8 mouse cellular contexts compared by ENCODE assay signal in genomic region chr2:131909683-131910572, GRCm38 (mm10). TPM values are rescaled to one million over a fixed set of nuclear protein-coding genes. Genes with fewer than 3 reads are reported as not detected.
DNase-seq lines count a peak whose midpoint lies in the region; ATAC-seq and TF ChIP-seq lines count a peak whose summit lies in the region.

Prnp (plus strand) TSS chr2:131909928.
Prn (plus strand) TSS chr2:131909957.

- H3K4me2 ChIP-seq in heart, embryonic 15.5 days: peak within 1 kb of the TSS; percentile 66
- peak within 1 kb of the TSS; percentile 81 for H3K4me2 ChIP-seq in liver, embryonic 14.5 days (ENCODE audit: low read depth)
- H3K4me2 ChIP-seq in neural tube, embryonic 11.5 days (ENCODE audit: low read depth): peak within 1 kb of the TSS; percentile 76
- peak within 1 kb of the TSS; percentile 73 for H3K4me2 ChIP-seq in stomach, postnatal 0 days (replicated peaks; ENCODE audit: low read depth)

- H3K4me3 ChIP-seq in forebrain, embryonic 10.5 days: peak within 1 kb of the TSS; percentile 79
- peak within 1 kb of the TSS; percentile 62 for H3K4me3 ChIP-seq in heart, embryonic 15.5 days
- peak within 1 kb of the TSS; percentile 87 to 96 for H3K4me3 ChIP-seq in liver, embryonic 14.5 days (ENCODE audit: insufficient read depth in 1 of 2, low read depth in 2 of 2, low read length in 2 of 2)
- H3K4me3 ChIP-seq in neural tube, embryonic 11.5 days (ENCODE audit: low read depth, low read length): peak within 1 kb of the TSS; percentile 72
- H3K4me3 ChIP-seq in stomach, postnatal 0 days (ENCODE audit: low read depth, low read length): peak within 1 kb of the TSS; percentile 68

- peak; percentile 41 for TF ChIP-seq EP300 in liver, embryonic 14.5 days (IDR thresholded peaks at IDR 0.05; ENCODE audit: low read depth)
- TF ChIP-seq EP300 in stomach, postnatal 0 days (optimal IDR thresholded peaks at IDR 0.05): no peak

- no peaks in the 10 kb centered on the region for H3K9me3 ChIP-seq in forebrain, embryonic 10.5 days
- no peaks in the 10 kb centered on the region for H3K9me3 ChIP-seq in heart, embryonic 15.5 days (replicated peaks)
- H3K9me3 ChIP-seq in liver, embryonic 14.5 days (ENCODE audit: control insufficient read depth, low read length): no peaks in the 10 kb centered on the region
- H3K9me3 ChIP-seq in neural tube, embryonic 11.5 days (ENCODE audit: control insufficient read depth, low read length): no peaks in the 10 kb centered on the region
- no peaks in the 10 kb centered on the region for H3K9me3 ChIP-seq in stomach, postnatal 0 days (ENCODE audit: control insufficient read depth, low read length)

- H3K9ac ChIP-seq in heart, embryonic 15.5 days: peak within 1 kb of the TSS; percentile 70
- H3K9ac ChIP-seq in liver, embryonic 14.5 days (replicated peaks): peak within 1 kb of the TSS; percentile 98
- H3K9ac ChIP-seq in neural tube, embryonic 11.5 days (ENCODE audit: low read length): peak within 1 kb of the TSS; percentile 78
- peak within 1 kb of the TSS; percentile 82 for H3K9ac ChIP-seq in stomach, postnatal 0 days (ENCODE audit: low read length)

- 5% methylated on average over 52 of the region's 52 CpGs for WGBS in forebrain, embryonic 10.5 days
- WGBS in heart, embryonic 15.5 days: 4% methylated on average over 52 of the region's 52 CpGs
- WGBS in liver, embryonic 14.5 days (ENCODE audit: insufficient replicate concordance): 4% methylated on average over 52 of the region's 52 CpGs
- WGBS in neural tube, embryonic 11.5 days: 6% methylated on average over 50 of the region's 52 CpGs
- WGBS in stomach, postnatal 0 days: 6% methylated on average over 52 of the region's 52 CpGs

- H3K36me3 ChIP-seq in forebrain, embryonic 10.5 days (replicated peaks): no peaks in the 10 kb centered on the region
- 0 out of 2 replicates have a peak, but pooled peaks cover 6% of the 10 kb centered on the region for H3K36me3 ChIP-seq in heart, embryonic 15.5 days
- H3K36me3 ChIP-seq in liver, embryonic 14.5 days (replicated peaks; ENCODE audit: control insufficient read depth, insufficient read depth, low read depth): 0 out of 2 replicates have a peak, but pooled peaks cover 2% of the 10 kb centered on the region
- no peaks in the 10 kb centered on the region for H3K36me3 ChIP-seq in neural tube, embryonic 11.5 days (ENCODE audit: control insufficient read depth, insufficient read depth, low read length)
- H3K36me3 ChIP-seq in stomach, postnatal 0 days (ENCODE audit: control insufficient read depth, insufficient read depth, low read length): no peaks in the 10 kb centered on the region

- DNase-seq in CD8-positive naive resting alpha-beta T cell, adult 2 months (ENCODE audit: low read depth in 2 of 2, low spot score in 2 of 2): peak; percentile 74 to 79
- DNase-seq in c-Kit-positive CD71-negative TER-119-negative erythroid progenitor cells, embryonic 14.5 days (ENCODE audit: low read depth): peak; percentile 80
- DNase-seq in forebrain, embryonic 10.5 days (ENCODE audit: extremely low spot score, low spot score): peak; percentile 92
- DNase-seq in kidney, postnatal 25 days: peak; percentile 95 to 96
- DNase-seq in liver, embryonic 14.5 days (ENCODE audit: low read depth in 3 of 3, low spot score in 3 of 3): peak; percentile 87 to 90 (median 90)
- peak; percentile 93 for DNase-seq in neural tube, embryonic 11.5 days (ENCODE audit: low spot score)
- peak; percentile 96 for DNase-seq in stomach, postnatal 0 days (ENCODE audit: low spot score)

- peak; percentile 21; the same call in 1 of the 2 replicates for TF ChIP-seq CTCF in liver, embryonic 14.5 days (IDR thresholded peaks at IDR 0.05; ENCODE audit: low read depth)
- TF ChIP-seq CTCF in stomach, postnatal 0 days (IDR thresholded peaks at IDR 0.05; ENCODE audit: low read depth): peak; percentile 32; the same call in 1 of the 2 replicates

- peaks cover 39% of the 10 kb centered on the region for H3K4me1 ChIP-seq in forebrain, embryonic 10.5 days
- H3K4me1 ChIP-seq in heart, embryonic 15.5 days (replicated peaks): peaks cover 41% of the 10 kb centered on the region
- peaks cover 21 to 32% of the 10 kb centered on the region in 2 experiments for H3K4me1 ChIP-seq in liver, embryonic 14.5 days (replicated peaks; ENCODE audit: control insufficient read depth in 2 of 2, insufficient read depth in 2 of 2, low read length in 1 of 2)
- no peaks in the 10 kb centered on the region for H3K4me1 ChIP-seq in neural tube, embryonic 11.5 days (ENCODE audit: control insufficient read depth, insufficient read depth, low read length)
- H3K4me1 ChIP-seq in stomach, postnatal 0 days (replicated peaks; ENCODE audit: control insufficient read depth, insufficient read depth): no peaks in the 10 kb centered on the region; the same call in 1 of the 2 replicates

- H3K27ac ChIP-seq in forebrain, embryonic 10.5 days: peak within 1 kb of the TSS; percentile 89
- peak within 1 kb of the TSS; percentile 85 for H3K27ac ChIP-seq in heart, embryonic 15.5 days
- peak within 1 kb of the TSS; percentile 83 for H3K27ac ChIP-seq in liver, embryonic 14.5 days
- peak within 1 kb of the TSS; percentile 75; the same call in 1 of the 2 replicates for H3K27ac ChIP-seq in neural tube, embryonic 11.5 days (ENCODE audit: low read depth, low read length)
- peak within 1 kb of the TSS; percentile 83 for H3K27ac ChIP-seq in stomach, postnatal 0 days (replicated peaks)

- H3K27me3 ChIP-seq in forebrain, embryonic 10.5 days (ENCODE audit: poor library complexity, severe bottlenecking): peaks cover 31% of the 10 kb centered on the region
- no peaks in the 10 kb centered on the region for H3K27me3 ChIP-seq in heart, embryonic 15.5 days
- no peaks in the 10 kb centered on the region for H3K27me3 ChIP-seq in liver, embryonic 14.5 days (ENCODE audit: control insufficient read depth, insufficient read depth, low read length)
- H3K27me3 ChIP-seq in neural tube, embryonic 11.5 days (ENCODE audit: control insufficient read depth, insufficient read depth, low read length): no peaks in the 10 kb centered on the region
- no peaks in the 10 kb centered on the region for H3K27me3 ChIP-seq in stomach, postnatal 0 days (ENCODE audit: control insufficient read depth, insufficient read depth, low read length)

- peak; percentile 92 for ATAC-seq in heart, embryonic 15.5 days (replicated peaks; ENCODE audit: insufficient number of reproducible peaks, insufficient read depth, low FRiP score, low read depth)
- peak; percentile 84 for ATAC-seq in liver, embryonic 14.5 days (ENCODE audit: insufficient read depth)
- peak; percentile 92 for ATAC-seq in neural tube, embryonic 11.5 days (ENCODE audit: insufficient read depth, low FRiP score, low TSS enrichment)
- ATAC-seq in stomach, postnatal 0 days (ENCODE audit: low FRiP score, low TSS enrichment): peak; percentile 92

RNA-seq across cellular contexts. Expression of gene Prnp, which starts in this region (rescaled TPM):
- polyA plus RNA-seq in forebrain, embryonic 10.5 days (2016; fragmentation: Nextera tagmentation; extraction: Ambion mirVana): 19.6 and 23.2 TPM in 2 replicates
- polyA plus RNA-seq in heart, embryonic 15.5 days (2015; fragmentation: Nextera tagmentation; extraction: Ambion mirVana): 95.1 and 106 TPM in 2 replicates
- 12.5 and 15.6 TPM in 2 replicates for polyA plus RNA-seq in liver, embryonic 14.5 days (2012; rRNA removed)
- 16.9 and 20.3 TPM in 2 replicates for polyA plus RNA-seq in liver, embryonic 14.5 days (2014; fragmentation: Nextera tagmentation; extraction: Ambion mirVana)
- 31.7 and 33.1 TPM in 2 replicates for polyA plus RNA-seq in neural tube, embryonic 11.5 days (2014; fragmentation: Nextera tagmentation; extraction: Ambion mirVana)
- polyA plus RNA-seq in stomach, postnatal 0 days (2015; fragmentation: Nextera tagmentation; extraction: Ambion mirVana): 87.5 and 102 TPM in 2 replicates

RNA-seq across cellular contexts. Expression of gene Prn, which starts in this region (rescaled TPM):
- polyA plus RNA-seq in forebrain, embryonic 10.5 days (2016; fragmentation: Nextera tagmentation; extraction: Ambion mirVana): not detected in 2 replicates
- 0.22 TPM in 1 of 2 replicates, not detected in the other for polyA plus RNA-seq in heart, embryonic 15.5 days (2015; fragmentation: Nextera tagmentation; extraction: Ambion mirVana)
- not detected in 2 replicates for polyA plus RNA-seq in liver, embryonic 14.5 days (2012; rRNA removed)
- polyA plus RNA-seq in liver, embryonic 14.5 days (2014; fragmentation: Nextera tagmentation; extraction: Ambion mirVana): not detected in 2 replicates
- polyA plus RNA-seq in neural tube, embryonic 11.5 days (2014; fragmentation: Nextera tagmentation; extraction: Ambion mirVana): 0.62 TPM in 1 of 2 replicates, not detected in the other
- polyA plus RNA-seq in stomach, postnatal 0 days (2015; fragmentation: Nextera tagmentation; extraction: Ambion mirVana): 0.17 TPM in 2 replicates

Comparison
In these comparisons a context has a peak if more than half of its experiments do, and no peak if none do; other contexts are left out.
1. Peak in every context shown above with its lines: DNase-seq, ATAC-seq, H3K4me3 ChIP-seq and H3K27ac ChIP-seq.